Mouse (Mus musculus) kidney, adult 18-20 months (tissue): ENCODE results near the gene Agap3.

ENCODE experiments used
- DNase-seq: peaks from one replicate; pipeline ENCODE4 v3.0.0; 2021

Gene Agap3

GRCm38 (mm10) chr5:24452030-24452690 is at the start of gene Agap3:
Gene Agap3 (plus strand): TSS chr5:24452177.
- no peak for DNase-seq

- no peak for DNase-seq
Measured at GRCm38 (mm10) chr5:24404594-24405360, 47.2 kb upstream of the Agap3 start.

- DNase-seq = no peak
Measured at GRCm38 (mm10) chr5:24405389-24405876, 46.5 kb upstream of the Agap3 start.

- peak; percentile 32 for DNase-seq
Measured at GRCm38 (mm10) chr5:24408651-24409050, 43.3 kb upstream of the Agap3 start.

- DNase-seq = no peak
Measured at GRCm38 (mm10) chr5:24409466-24409865, 42.5 kb upstream of the Agap3 start.

GRCm38 (mm10) chr5:24412063-24412462 is 39.9 kb upstream of the Agap3 start:
- DNase-seq = no peak

GRCm38 (mm10) chr5:24413042-24413693 is 38.8 kb upstream of the Agap3 start, which contains the start of gene Asic3:
Gene Asic3 (plus strand): TSS chr5:24413392.
- DNase-seq = no peak

GRCm38 (mm10) chr5:24413938-24414337 is 38.0 kb upstream of the Agap3 start:
- DNase-seq = no peak

GRCm38 (mm10) chr5:24416222-24416736 is 35.7 kb upstream of the Agap3 start:
- peak; percentile 74 for DNase-seq

- DNase-seq = no peak
Measured at GRCm38 (mm10) chr5:24417587-24417986, 34.4 kb upstream of the Agap3 start.

- no peak for DNase-seq
Measured at GRCm38 (mm10) chr5:24420381-24420780, 31.6 kb upstream of the Agap3 start.

- DNase-seq = peak; percentile 98
Measured at GRCm38 (mm10) chr5:24423129-24424003, 28.6 kb upstream of the Agap3 start, which contains the start of the genes Cdk5 and Slc4a2. Gene Cdk5 (minus strand): TSS chr5:24423530. Gene Slc4a2 (plus strand): TSS chr5:24423837.

GRCm38 (mm10) chr5:24424004-24424781 is 27.8 kb upstream of the Agap3 start:
- DNase-seq = no peak

GRCm38 (mm10) chr5:24424861-24425411 is 27.0 kb upstream of the Agap3 start:
- DNase-seq = peak; percentile 85

GRCm38 (mm10) chr5:24425421-24426036 is 26.4 kb upstream of the Agap3 start:
- DNase-seq = no peak

GRCm38 (mm10) chr5:24426037-24426432 is 25.9 kb upstream of the Agap3 start:
- DNase-seq = no peak

GRCm38 (mm10) chr5:24426556-24427284 is 25.3 kb upstream of the Agap3 start:
- no peak for DNase-seq

GRCm38 (mm10) chr5:24427285-24427633 is 24.7 kb upstream of the Agap3 start:
- DNase-seq = no peak

GRCm38 (mm10) chr5:24427981-24428402 is 24.0 kb upstream of the Agap3 start:
- peak; percentile 83 for DNase-seq

GRCm38 (mm10) chr5:24428596-24428995 is 23.4 kb upstream of the Agap3 start:
- DNase-seq = no peak
